Mouse (Mus musculus) 3134 (cell line): Measurements from ENCODE around the gene Mcm9.
"Not testable (repeated sequence)": the region's sequence is repeated elsewhere in the genome, so short reads cannot be mapped to it uniquely, and the experiment has no call there.

Source experiments
- DNase-seq: peaks from one replicate; pipeline ENCODE4 v3.0.0-alpha.2; 2011; ENCODE audit warnings: low spot score; ENCODE audit not compliant: insufficient read length; ENCODE audit errors: extremely low read depth

Gene Mcm9

DNA sequence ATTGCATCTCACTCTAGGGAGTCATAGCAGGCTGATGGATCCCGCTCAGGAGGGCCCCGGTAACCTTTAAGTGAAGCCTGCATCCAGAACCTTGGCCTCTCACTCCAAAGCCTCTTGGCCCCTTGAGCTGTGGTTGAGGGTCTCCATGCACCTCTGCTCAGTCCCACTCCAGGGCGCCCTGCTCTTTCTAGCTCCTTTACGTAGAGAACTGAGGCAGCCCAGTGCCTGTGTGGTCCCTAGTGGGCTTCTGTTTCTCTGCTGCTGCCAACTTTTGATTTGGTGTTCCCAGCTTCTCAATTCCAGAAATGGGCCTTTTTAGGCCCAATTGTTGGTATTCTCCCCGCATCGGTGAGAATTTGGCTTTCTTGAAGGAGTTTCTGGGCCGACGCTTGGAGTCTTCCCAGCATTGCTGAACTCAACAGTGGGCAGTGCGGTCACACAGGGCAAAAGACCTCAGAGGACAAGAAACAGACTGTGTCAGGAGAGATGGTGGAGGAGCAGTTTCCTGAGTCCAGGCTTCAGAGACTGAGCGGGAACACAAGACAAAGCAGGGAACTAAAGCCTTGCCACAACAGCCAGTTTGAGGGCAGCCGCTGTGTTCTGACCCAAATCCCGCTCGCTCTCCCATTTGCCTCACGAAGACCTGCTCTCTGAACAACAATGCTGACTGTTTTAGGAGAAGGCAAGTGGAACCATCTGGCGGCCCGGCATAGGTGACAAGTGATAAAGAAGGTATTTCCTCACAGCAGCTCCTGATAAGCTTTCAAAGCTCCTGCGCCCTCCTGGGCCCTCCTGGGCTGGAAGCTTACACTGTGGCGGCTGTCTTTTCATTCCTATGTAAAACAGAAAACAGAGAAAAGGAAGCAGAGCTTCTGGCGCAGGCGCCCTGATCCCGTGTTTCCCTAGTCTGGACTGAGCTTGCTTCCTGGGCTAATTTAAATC is 127.1 kb downstream of the Mcm9 start:
- no peak for DNase-seq

DNA sequence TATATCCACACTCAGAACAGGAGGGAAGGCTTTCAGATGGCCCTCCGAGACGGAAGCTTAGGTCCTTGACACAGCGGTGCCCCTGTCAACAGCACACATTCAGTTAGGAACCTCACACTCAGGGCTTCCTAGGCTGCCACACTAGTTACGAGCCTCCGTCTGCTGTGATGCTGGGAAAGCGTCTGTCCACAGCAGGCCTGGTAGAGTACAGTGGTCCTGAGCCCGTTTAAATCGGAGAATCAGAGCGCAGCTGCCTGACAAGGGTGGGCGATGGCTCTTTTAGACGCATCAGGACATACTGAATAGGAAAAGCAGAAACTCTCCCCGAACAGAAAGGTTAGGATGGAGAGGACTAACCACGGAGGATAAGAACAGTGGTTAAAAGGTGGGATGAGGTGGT is 127.8 kb downstream of the Mcm9 start:
- DNase-seq = no peak

DNA sequence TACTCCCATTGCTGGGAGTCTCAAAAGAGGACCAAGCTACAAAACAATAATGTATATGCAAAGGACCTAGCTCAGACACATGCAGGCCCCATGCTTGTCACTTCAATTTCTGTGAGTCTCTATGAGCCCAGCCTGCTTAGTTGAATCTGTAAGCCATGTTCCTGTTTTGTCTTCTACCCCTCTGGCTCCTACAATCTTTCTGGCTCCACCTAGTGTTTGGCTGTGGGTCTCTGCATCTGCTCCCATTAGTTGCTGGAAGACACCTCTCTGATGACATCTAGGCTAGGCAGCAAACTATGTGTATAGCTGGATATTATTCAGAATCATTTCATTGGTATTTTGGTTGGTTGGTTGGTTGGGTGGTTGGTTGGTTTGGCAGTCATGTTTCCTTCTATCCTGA is 130.7 kb downstream of the Mcm9 start:
- no peak for DNase-seq

DNA sequence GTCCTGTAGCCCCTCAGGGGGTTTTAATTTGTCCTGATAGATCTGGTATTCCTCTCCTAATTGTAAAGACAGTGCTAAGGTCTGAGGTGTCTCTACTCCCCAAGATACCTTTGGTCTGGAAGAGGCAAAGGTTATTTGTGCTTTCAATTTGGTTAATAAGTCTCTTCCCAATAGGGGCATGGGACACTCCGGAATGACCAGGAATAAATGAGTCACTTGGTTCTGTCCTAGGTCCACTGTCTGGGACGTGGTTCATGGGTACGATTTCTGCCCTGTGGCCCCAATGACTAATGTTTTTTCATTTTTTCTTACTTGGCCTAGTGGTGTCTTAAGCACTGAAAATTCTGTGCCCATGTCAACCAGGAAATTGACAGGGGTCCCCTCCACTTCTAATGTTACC is 134.9 kb downstream of the Mcm9 start:
- not testable (repeated sequence) for DNase-seq

DNA sequence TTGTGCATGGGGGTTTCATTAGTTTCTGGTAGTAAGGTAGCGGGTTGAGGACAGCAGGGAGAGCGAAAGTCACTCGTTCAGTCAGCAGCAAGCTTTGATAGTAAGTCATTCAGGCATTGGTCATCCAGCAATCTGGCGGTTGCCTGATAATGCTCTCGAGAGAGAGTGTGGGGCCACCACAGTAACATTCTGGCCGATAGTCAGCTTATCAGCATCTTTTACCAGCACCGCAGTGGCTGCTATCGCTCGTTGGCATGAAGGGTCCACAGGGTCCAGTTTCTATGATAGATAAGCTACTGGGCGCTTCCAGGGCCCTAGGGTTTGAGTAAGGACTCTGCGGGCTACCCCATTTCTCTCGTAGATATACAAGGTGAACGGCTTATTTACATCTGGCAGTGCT is 136.3 kb downstream of the Mcm9 start:
- DNase-seq = no peak
